Mouse (Mus musculus) embryonic fibroblast, embryonic 13.5 days (primary cell): ENCODE data around the gene Asic5.

Source experiments
- CTCF ChIP-seq: IDR thresholded peaks from 2 replicates; pipeline ENCODE4 v1.5.1; 2011; ENCODE audit warnings: mild to moderate bottlenecking, control low read depth, low read length, moderate library complexity, borderline replicate concordance; ENCODE audit not compliant: insufficient read depth
- POLR2A ChIP-seq: IDR thresholded peaks from 2 replicates; pipeline ENCODE4 v1.6.1; 2011; ENCODE audit warnings: low read depth, mild to moderate bottlenecking, control low read depth, low read length, moderate library complexity

DNA sequence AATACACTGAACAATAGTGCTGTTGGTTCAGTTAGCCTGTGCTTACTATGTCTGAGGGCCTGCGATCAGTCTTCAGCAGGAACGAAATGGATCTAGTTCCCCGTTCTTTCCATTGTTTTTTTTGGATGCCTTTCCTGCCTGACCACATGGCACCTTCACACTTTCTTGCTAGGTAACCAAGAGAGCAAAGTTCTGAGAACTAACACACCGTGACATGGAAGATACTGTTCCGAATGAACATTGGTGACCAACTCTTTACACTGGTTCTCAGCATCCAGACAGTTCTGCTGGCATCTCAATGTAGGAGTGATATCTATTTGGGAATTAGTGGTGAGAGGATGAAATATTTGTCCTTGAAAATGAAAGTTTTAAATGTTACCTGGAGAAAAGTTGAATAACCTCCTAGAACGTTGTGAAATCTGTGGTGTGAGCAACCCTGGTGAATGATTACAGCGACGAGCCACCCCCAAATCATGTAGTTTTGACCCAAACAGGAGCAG is 40.4 kb downstream of the Asic5 start:
- no peak for TF ChIP-seq POLR2A
- TF ChIP-seq CTCF: no peak
